Mouse (Mus musculus): ENCODE results near the gene Mpig6b.

Gene Mpig6b

GRCm38 (mm10) chr17:35017706-35018030, 48.3 kb downstream of the Mpig6b start:
- no peak for DNase-seq (ENCODE audit: low spot score in 2 of 2)

- DNase-seq (ENCODE audit: low spot score in 2 of 2) = no peak
These were observed 48.9 kb downstream of the Mpig6b start for GRCm38 (mm10) chr17:35016791-35017705.

DNA sequence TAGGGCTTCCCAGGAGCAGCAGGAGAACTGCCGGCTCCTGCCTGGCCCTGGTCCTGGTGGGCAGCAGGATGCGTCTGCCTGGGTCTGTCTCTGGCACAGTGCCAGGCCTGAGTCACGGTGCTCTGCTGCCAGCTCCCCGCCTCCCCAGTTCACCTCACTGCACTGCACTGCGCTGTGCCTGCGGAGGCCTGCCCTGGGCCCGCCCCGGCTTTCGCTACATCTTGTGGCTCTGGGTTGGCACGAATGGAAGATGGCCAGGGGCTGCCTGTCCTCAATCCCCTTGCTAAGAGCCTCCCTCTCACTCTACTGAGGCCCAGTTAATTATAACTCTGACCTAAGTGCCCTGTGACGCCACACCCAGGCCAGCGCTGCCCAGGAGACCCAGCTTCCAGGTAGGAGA, 49.6 kb downstream of the Mpig6b start, which contains the start of gene Vwa7:
Gene Vwa7, plus strand, starts transcription at position 204 of the 400 bp plus-strand sequence.
- DNase-seq (ENCODE audit: low spot score in 2 of 2) = no peak

GRCm38 (mm10) chr17:35015296-35015695, 50.7 kb downstream of the Mpig6b start:
- no peak for DNase-seq (ENCODE audit: low spot score in 2 of 2)

- DNase-seq (ENCODE audit: low spot score in 2 of 2) = no peak
These were observed 52.8 kb downstream of the Mpig6b start for GRCm38 (mm10) chr17:35013221-35013620.
